Mouse (Mus musculus): ENCODE data around the gene Pcnp. TPM values are rescaled to one million over a fixed set of nuclear protein-coding genes. Genes with fewer than 3 reads are reported as not detected.
"Not testable (repeated sequence)": the region's sequence is repeated elsewhere in the genome, so short reads cannot be mapped to it uniquely, and the experiment has no call there.

Pcnp gene
- polyA plus RNA-seq, 1 experiment from 2014 or later: 248 TPM

DNA sequence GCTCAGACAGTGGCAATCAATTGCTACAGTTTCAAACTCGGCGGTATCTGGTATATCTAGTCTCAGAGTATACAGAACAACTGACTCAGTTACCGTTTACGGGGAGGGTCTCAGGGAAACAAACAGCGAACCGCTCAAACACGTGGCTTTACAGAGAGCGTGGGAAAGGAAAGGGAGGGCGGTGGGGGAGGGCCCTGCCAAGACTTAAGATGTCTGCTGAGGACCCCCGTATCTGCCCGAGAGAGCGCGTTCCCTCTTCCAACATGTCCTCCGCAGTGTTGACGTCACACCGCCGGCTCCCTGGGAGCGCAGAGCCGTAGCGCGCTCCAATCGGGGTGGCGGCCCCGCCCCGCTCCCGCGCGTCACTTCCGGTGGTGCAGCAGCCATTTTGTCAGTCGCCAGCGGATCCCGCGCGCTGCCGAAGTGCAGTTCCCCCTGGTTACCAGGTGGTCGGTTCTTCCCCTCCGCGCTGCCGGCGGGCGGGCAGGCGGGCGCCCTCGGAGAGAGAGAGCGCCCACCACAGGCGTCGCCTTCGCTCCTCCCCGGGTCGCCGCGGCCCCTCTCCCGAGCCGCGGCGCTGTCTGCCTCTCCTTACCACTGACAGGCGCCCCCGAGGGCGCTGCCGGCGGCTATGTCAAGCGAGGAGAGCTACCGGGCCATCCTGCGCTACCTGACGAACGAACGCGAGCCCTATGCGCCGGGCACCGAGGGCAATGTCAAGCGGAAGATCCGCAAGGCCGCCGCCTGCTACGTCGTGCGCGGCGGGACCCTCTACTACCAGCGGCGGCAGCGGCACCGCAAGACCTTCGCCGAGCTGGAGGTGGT is 55.9 kb downstream of the Pcnp start, which contains the start of gene Zbtb11:
TSS of gene Zbtb11 (plus strand) at position 453 of the 825 bp plus-strand sequence.
- Histone ChIP-seq H3K9me3 (no peaks in the 10 kb centered on the region), H3K36me3 (peaks cover 42% of the 10 kb centered on the region), H3K9ac (replicated peaks) (peak within 1 kb of the TSS; percentile 86), H3K4me1 (peaks cover 41% of the 10 kb centered on the region), H3K4me2 (replicated peaks) (peak within 1 kb of the TSS; percentile 63), H3K27me3 (no peaks in the 10 kb centered on the region), H3K27ac (replicated peaks) (peak within 1 kb of the TSS; percentile 92), H3K4me3 (peak within 1 kb of the TSS; percentile 97)
- under 1% methylated on average over 73 of the region's 86 CpGs for WGBS
- peak; percentile 99 for ATAC-seq (replicated peaks)

DNA sequence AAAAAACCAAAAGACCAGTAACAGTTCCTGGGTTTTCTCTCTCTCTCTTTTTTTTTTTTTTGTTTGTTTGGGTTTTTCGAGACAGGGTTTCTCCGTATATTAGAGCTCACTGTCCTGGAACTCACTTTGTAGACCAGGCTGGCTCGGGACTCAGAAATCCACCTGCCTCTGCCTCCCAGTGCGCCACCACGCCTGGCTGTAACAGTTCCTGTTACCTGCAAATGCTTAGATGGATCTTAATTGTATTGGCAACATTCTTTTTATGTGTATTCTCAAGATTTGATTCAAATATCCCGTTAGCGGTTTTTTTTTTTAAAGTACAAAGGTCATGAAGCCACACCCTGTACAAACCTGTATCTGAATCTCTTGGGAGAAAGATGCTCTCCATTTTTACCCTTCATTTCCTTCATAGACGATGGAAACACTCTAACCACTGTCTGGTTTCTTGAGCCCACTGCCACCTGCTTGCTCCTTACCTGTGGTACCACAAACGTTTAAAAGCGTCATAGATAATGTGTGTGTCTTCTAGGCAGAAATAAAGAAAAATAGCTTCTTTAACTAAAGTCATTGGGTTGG is 56.8 kb downstream of the Pcnp start:
- peaks cover 46% of the 10 kb centered on the region for H3K4me1 ChIP-seq
- H3K4me3 ChIP-seq: peak overlapping the region; percentile 97
- ATAC-seq (replicated peaks): no peak
- H3K4me2 ChIP-seq (replicated peaks): peak overlapping the region; percentile 63
- H3K27me3 ChIP-seq: no peaks in the 10 kb centered on the region
- peaks cover 45% of the 10 kb centered on the region for H3K36me3 ChIP-seq
- peak overlapping the region; percentile 34; the same call in 1 of the 2 replicates for H3K9ac ChIP-seq (replicated peaks)
- H3K9me3 ChIP-seq: no peaks in the 10 kb centered on the region
- H3K27ac ChIP-seq (replicated peaks): peak overlapping the region; percentile 75
- 53% methylated on average over 10 of the region's 10 CpGs for WGBS

DNA sequence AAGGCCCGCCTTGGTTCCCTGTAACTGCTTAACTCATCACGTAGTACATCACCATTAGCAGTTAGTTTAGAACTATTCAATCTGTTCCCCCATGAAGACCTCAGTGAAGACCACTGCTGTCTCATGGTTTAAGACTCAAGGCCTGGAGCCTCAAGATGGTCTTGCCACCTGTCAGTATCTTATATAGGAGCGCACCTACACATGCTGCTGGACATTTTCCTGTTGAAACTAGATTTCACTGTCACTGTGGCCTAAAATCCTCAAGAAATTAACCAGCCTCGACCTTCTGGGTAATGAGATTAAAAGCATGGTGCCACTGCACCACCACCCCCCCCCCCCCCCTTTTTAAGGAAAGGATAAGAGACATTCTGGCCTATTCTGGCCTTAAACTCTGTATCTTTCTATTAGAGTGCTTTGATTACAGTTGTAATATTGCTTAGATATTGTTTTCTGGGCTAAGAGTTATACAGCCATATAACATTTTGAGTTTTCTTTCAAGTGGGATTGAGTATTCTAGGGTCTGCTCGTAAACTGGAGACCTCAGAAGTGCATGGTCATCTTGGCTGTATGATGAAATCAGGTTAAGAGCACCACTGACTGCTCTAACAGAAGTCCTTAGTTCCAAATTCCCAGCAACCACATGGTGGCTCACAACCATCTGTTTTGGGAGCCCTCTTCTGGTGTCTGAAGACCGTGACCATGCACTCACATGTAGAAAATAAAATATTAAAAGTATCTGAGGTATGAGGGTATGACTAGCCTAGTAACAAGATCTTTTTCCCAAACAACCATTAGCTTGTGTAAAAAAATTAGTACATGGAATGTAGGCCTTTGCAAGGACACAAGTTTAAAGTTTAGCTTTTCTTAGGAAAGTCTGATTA is 57.6 kb downstream of the Pcnp start:
- WGBS: 82% methylated on average over 6 of the region's 6 CpGs
- Histone ChIP-seq H3K4me2 (replicated peaks) (no peak overlapping the region), H3K4me1 (peaks cover 53% of the 10 kb centered on the region), H3K9ac (replicated peaks) (no peak overlapping the region), H3K9me3 (no peaks in the 10 kb centered on the region), H3K27ac (replicated peaks) (no peak overlapping the region), H3K4me3 (no peak overlapping the region), H3K36me3 (peaks cover 45% of the 10 kb centered on the region), H3K27me3 (no peaks in the 10 kb centered on the region)
- ATAC-seq (replicated peaks): no peak

DNA sequence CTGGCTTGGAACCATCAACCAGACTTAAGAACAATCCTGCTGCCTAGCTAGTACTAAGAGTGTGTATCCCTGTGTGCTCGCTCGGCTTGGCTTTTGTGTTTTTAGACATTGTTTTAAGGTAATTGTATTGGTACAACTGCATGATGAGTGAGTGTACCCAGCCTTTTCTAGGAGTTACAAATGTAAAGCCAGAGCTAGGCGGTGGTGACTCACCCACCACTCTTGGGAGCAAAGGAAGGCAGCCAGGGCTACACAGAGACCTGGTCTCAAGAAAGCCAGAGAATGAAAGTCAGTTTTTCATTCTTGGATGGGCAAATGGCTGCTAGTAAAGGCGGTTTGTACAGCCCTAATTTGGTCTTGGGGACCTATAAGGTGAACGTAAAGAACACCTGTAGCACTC is 59.1 kb downstream of the Pcnp start:
- WGBS: 87% methylated on average over 5 of the region's 5 CpGs
- H3K9me3 ChIP-seq: no peaks in the 10 kb centered on the region
- H3K27ac ChIP-seq (replicated peaks): no peak overlapping the region
- no peaks in the 10 kb centered on the region for H3K27me3 ChIP-seq
- peaks cover 45% of the 10 kb centered on the region for H3K36me3 ChIP-seq
- ATAC-seq (replicated peaks): no peak
- H3K4me3 ChIP-seq: no peak overlapping the region
- H3K4me2 ChIP-seq (replicated peaks): no peak overlapping the region
- H3K4me1 ChIP-seq: peaks cover 46% of the 10 kb centered on the region
- H3K9ac ChIP-seq (replicated peaks): no peak overlapping the region

DNA sequence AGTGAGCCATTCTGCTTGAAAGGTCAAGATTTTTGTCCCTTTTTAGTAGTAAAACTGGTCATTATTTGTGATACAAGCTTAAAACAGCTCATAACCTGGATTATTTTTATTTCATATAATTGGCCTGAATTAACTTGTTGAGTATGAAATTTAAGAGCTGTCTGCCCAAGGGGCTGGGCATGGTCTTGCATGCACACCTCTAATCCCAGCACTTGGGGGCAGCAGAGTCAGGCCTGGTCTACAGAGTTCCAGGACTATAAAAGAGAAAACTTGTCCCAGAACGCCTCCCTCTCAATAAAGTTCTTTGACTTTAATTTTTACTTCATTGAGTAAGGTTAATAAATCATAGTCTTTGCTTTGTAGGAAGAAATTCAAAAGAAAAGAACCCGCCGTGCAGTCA is 60.4 kb downstream of the Pcnp start:
- no peak for ATAC-seq (replicated peaks)
- Histone ChIP-seq H3K9me3 (no peaks in the 10 kb centered on the region), H3K36me3 (peaks cover 45% of the 10 kb centered on the region), H3K9ac (replicated peaks) (no peak overlapping the region), H3K27me3 (no peaks in the 10 kb centered on the region), H3K27ac (replicated peaks) (no peak overlapping the region), H3K4me1 (peaks cover 39% of the 10 kb centered on the region), H3K4me2 (replicated peaks) (no peak overlapping the region), H3K4me3 (no peak overlapping the region)
- 81% methylated on average over 3 of the region's 3 CpGs for WGBS

DNA sequence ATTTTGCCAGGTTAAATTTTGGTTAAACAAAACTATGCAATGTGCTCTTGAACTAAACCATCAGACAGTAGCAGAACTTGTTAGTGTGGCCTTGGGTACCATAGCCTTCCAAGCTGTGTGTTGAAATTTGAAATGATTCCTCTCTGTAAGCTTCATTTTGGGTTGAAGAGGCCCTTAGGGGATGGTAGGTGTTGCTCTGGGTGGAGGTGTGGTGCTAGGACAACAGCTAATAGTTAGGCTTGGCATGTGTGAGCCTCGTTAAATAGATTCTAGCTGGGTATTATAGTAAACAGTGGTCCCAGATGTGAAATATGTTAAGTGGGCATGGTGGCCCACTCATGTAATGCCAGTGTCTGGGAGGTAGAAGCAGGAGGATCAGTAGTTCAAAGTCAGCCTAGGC is 62.3 kb downstream of the Pcnp start:
- H3K27me3 ChIP-seq: no peaks in the 10 kb centered on the region
- H3K9ac ChIP-seq (replicated peaks): peak overlapping the region; percentile 82
- ATAC-seq (replicated peaks): no peak
- 10% methylated on average over 1 of the region's 1 CpGs for WGBS
- H3K27ac ChIP-seq (replicated peaks): no peak overlapping the region
- peaks cover 27% of the 10 kb centered on the region for H3K4me1 ChIP-seq
- peaks cover 39% of the 10 kb centered on the region for H3K36me3 ChIP-seq
- no peaks in the 10 kb centered on the region for H3K9me3 ChIP-seq
- peak overlapping the region; percentile 70 for H3K4me2 ChIP-seq (replicated peaks)
- H3K4me3 ChIP-seq: peak overlapping the region; percentile 85

DNA sequence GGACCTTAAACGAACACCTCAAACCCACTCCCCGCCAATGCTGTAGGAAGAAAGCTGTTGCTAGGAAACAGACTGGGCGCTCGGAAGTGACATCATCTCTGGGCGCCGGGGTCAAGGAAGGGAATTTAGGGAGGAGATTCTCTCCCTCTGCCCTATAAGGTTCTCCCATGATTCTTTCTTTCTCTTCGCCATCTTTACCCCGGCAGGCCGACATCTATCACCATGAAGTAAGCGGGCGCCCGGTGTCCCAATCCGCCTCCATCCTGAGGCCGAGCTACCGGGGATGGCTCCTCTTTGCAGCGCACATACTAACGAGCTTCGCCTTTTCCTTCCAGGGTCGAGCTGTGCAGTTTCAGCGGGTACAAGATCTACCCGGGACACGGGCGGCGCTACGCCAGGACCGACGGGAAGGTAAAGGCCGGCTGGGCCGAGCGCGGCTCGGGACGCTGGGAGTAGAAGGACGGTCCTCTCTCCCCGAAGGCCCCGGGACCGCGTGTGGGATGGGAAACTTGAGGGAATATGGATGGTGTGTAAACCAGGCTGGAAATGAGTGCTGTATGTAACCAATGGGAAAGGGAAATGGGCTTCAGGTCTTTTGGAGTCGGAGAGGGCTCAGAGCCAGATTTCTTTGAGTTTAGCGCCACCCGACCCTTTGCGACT is 63.2 kb downstream of the Pcnp start, which contains the start of gene Rpl24:
TSS of gene Rpl24 (plus strand) at position 64 of the 660 bp plus-strand sequence.
- H3K27me3 ChIP-seq: no peaks in the 10 kb centered on the region
- WGBS: under 1% methylated on average over 42 of the region's 42 CpGs
- H3K27ac ChIP-seq (replicated peaks): peak within 1 kb of the TSS; percentile 91
- H3K36me3 ChIP-seq: peaks cover 30% of the 10 kb centered on the region
- H3K9ac ChIP-seq (replicated peaks): peak within 1 kb of the TSS; percentile 82
- peak within 1 kb of the TSS; percentile 85 for H3K4me3 ChIP-seq
- ATAC-seq (replicated peaks): peak; percentile 97
- peaks cover 27% of the 10 kb centered on the region for H3K4me1 ChIP-seq
- H3K4me2 ChIP-seq (replicated peaks): peak within 1 kb of the TSS; percentile 70
- no peaks in the 10 kb centered on the region for H3K9me3 ChIP-seq

DNA sequence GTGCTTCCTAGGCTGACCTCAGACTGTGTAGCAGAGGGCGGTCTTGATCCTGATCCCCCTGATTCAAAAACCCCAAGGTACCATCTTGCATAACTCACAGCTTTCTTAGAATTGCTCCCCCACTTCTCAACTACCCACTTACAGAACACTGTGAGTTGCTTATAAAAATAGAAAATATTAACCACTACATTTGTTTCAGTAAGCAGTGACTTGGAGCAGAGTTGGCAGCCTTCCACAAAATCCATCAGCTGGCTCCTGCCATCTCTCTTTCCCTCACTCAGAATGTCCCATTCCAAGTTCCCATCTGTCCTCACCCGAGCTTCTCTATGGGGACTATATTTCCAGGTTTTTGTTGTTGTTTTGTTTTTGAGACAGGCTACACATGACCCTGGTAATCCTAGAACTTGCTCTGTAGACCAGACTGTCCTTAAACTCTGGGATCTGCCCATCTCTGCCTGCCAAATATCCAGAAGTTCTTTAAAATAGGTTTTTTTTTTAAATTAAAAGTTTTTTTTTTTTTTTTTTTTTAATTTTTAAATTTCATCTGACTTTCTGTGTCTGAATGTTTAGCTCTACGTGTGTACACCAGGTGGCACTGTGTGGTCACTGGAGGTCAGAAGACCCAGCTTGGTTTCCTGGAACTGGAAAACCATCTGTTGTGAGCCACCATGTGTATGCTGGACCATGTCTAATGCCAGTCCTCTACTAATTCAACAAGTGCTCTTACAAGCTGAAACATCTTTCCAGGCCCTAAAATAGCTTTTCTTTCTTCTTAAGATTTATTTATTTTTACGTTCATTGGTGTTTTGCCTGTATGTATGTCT is 65.2 kb downstream of the Pcnp start:
- no peak for ATAC-seq (replicated peaks)
- Histone ChIP-seq H3K36me3 (peaks cover 10% of the 10 kb centered on the region; the same call in 1 of the 2 replicates), H3K9ac (replicated peaks) (no peak overlapping the region), H3K27ac (replicated peaks) (no peak overlapping the region), H3K4me1 (peaks cover 22% of the 10 kb centered on the region), H3K4me2 (replicated peaks) (no peak overlapping the region), H3K4me3 (no peak overlapping the region), H3K27me3 (no peaks in the 10 kb centered on the region), H3K9me3 (no peaks in the 10 kb centered on the region)
- WGBS: 60% methylated on average over 4 of the region's 4 CpGs

DNA sequence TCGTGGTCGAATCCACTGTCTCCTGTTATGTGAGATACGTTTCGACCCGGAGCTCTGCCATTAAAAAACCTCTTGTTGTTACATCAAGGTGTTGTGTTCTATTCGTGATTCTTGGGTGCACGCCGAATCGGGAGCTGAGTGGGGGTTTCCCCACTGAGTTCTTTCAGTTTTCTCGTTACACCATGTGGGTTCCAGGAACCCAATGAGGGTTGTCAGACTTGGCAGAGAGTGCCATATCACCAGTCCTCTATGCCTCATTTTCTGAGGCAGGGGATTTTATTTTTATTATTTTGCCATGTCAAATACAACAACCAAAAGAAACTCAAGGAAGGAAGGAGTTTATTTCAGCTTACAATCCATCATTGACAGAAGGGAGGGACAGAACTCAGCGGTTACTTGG is 66.5 kb downstream of the Pcnp start:
- not testable (repeated sequence) for H3K27me3 ChIP-seq; H3K27ac ChIP-seq (replicated peaks); H3K4me2 ChIP-seq (replicated peaks); H3K9ac ChIP-seq (replicated peaks); H3K36me3 ChIP-seq; H3K4me3 ChIP-seq; ATAC-seq (replicated peaks); H3K9me3 ChIP-seq
- WGBS: 90% methylated on average over 6 of the region's 11 CpGs
- H3K4me1 ChIP-seq: peaks cover 12% of the 10 kb centered on the region

Measured in forebrain, embryonic 15.5 days (tissue).